Mouse (Mus musculus) CH12.LX (cell line): ENCODE measurements around the gene RPS10-NUDT3. TPM values are rescaled to one million over a fixed set of nuclear protein-coding genes. Genes with fewer than 3 reads are reported as not detected.

ENCODE experiments used
- DNase-seq: peaks from one replicate; pipeline ENCODE4 v3.0.0-alpha.2; 2013; ENCODE audit errors: extremely low read depth
- H3K27ac ChIP-seq: 2 replicates; pipeline ENCODE4 v1.5.1; 2012; ENCODE audit warnings: low read depth, mild to moderate bottlenecking, control low read depth, moderate library complexity; ENCODE audit not compliant: insufficient read depth
- H3K27me3 ChIP-seq: replicated peaks from 2 replicates; pipeline ENCODE3; 2012; ENCODE audit warnings: inconsistent platforms
- H3K36me3 ChIP-seq, 2 experiments: replicated peaks in 1 of 2; 2 replicates each; pipeline versions ENCODE3 to v1.6.1; 2012; ENCODE audit warnings: inconsistent platforms in 1 of 2, low read length in 1 of 2, mild to moderate bottlenecking in 1 of 2, mixed read lengths in 1 of 2, moderate library complexity in 1 of 2; ENCODE audit not compliant: control insufficient read depth in 1 of 2, insufficient read depth in 1 of 2
- H3K4me1 ChIP-seq, 2 experiments: 2 replicates each; pipeline ENCODE4 v1.6.1; 2012; ENCODE audit warnings: inconsistent platforms in 1 of 2, moderate library complexity in 1 of 2; ENCODE audit not compliant: insufficient read depth in 2 of 2, control insufficient read depth in 1 of 2
- H3K4me2 ChIP-seq: 2 replicates; pipeline ENCODE4 v1.6.1; 2012; ENCODE audit warnings: low read depth, mild to moderate bottlenecking, control low read depth; ENCODE audit not compliant: poor library complexity, insufficient read depth, severe bottlenecking
- H3K4me3 ChIP-seq, 3 experiments: fragments of 150-350 bp in 1 of 3; sonication (generic) in 1 of 3; replicated peaks in 1 of 3; 2 replicates each; pipeline versions ENCODE3 to v1.5.1; 2011 to 2012; ENCODE audit warnings: low read depth in 2 of 3, low read length in 2 of 3, mild to moderate bottlenecking in 2 of 3, moderate library complexity in 2 of 3, control low read depth in 1 of 3, improper control_type of control experiment in 1 of 3, inconsistent platforms in 1 of 3, mixed read lengths in 1 of 3; ENCODE audit not compliant: poor library complexity in 1 of 3
- H3K79me2 ChIP-seq: replicated peaks from 2 replicates; pipeline ENCODE4 v1.6.1; 2012; ENCODE audit warnings: mild to moderate bottlenecking, moderate library complexity; ENCODE audit not compliant: control insufficient read depth, poor library complexity, insufficient read depth, severe bottlenecking; ENCODE audit errors: extremely low read depth
- H3K9ac ChIP-seq: 2 replicates; pipeline ENCODE4 v1.6.1; 2012; ENCODE audit warnings: low read depth, mild to moderate bottlenecking, control low read depth, moderate library complexity; ENCODE audit not compliant: insufficient read depth
- H3K9me3 ChIP-seq: replicated peaks from 2 replicates; pipeline ENCODE3; 2012; ENCODE audit warnings: low read length, inconsistent platforms, mixed read lengths
- BHLHE40 ChIP-seq: IDR thresholded peaks from 2 replicates; pipeline ENCODE4 v1.6.1; 2011; ENCODE audit warnings: mild to moderate bottlenecking, low read depth, low read length, improper control_type of control experiment
- ETS1 ChIP-seq: conservative IDR thresholded peaks from 2 replicates; pipeline ENCODE4 v1.6.1; 2012; ENCODE audit warnings: low read depth, mild to moderate bottlenecking, inconsistent platforms, low read length, improper control_type of control experiment, moderate library complexity
- GABPA ChIP-seq: IDR thresholded peaks from 2 replicates; pipeline ENCODE4 v1.6.1; 2012; ENCODE audit warnings: low read depth, low read length, improper control_type of control experiment, inconsistent platforms; ENCODE audit not compliant: insufficient replicate concordance
- HCFC1 ChIP-seq: IDR thresholded peaks from 2 replicates; pipeline ENCODE4 v1.6.1; 2012; ENCODE audit warnings: low read depth, mild to moderate bottlenecking, inconsistent platforms, low read length, improper control_type of control experiment
- IRF4 ChIP-seq: IDR thresholded peaks from 2 replicates; pipeline ENCODE4 v1.6.1; 2014; ENCODE audit warnings: low read depth, mild to moderate bottlenecking, inconsistent platforms, low read length, improper control_type of control experiment
- MAFK ChIP-seq: IDR thresholded peaks from 2 replicates; pipeline ENCODE4 v1.6.1; 2011; ENCODE audit warnings: low read length, improper control_type of control experiment; ENCODE audit not compliant: insufficient replicate concordance
- MAX ChIP-seq: IDR thresholded peaks from 2 replicates; pipeline ENCODE4 v1.6.1; 2011; ENCODE audit warnings: low read length, improper control_type of control experiment
- MAZ ChIP-seq: IDR thresholded peaks from 2 replicates; pipeline ENCODE4 v1.6.1; 2012; ENCODE audit warnings: low read depth, mild to moderate bottlenecking, inconsistent platforms, low read length, improper control_type of control experiment, moderate library complexity
- MEF2A ChIP-seq: IDR thresholded peaks from 2 replicates; pipeline ENCODE4 v1.6.1; 2014; ENCODE audit warnings: low read depth, mild to moderate bottlenecking, inconsistent platforms, low read length, improper control_type of control experiment, borderline replicate concordance
- MXI1 ChIP-seq: IDR thresholded peaks from 2 replicates; pipeline ENCODE4 v1.6.1; 2011; ENCODE audit warnings: mild to moderate bottlenecking, low read depth, low read length, improper control_type of control experiment
- PAX5 ChIP-seq: IDR thresholded peaks from 2 replicates; pipeline ENCODE4 v1.6.1; 2012; ENCODE audit warnings: low read length, inconsistent platforms, mixed read lengths
- POLR2A ChIP-seq: IDR thresholded peaks from 2 replicates; pipeline ENCODE4 v1.6.1; 2011; ENCODE audit warnings: low read depth, mild to moderate bottlenecking, improper control_type of control experiment, low read length
- RAD21 ChIP-seq: IDR thresholded peaks from 2 replicates; pipeline ENCODE4 v1.6.1; 2011; ENCODE audit warnings: low read depth, mild to moderate bottlenecking, low read length, improper control_type of control experiment, moderate library complexity
- RCOR1 ChIP-seq: conservative IDR thresholded peaks from 2 replicates; pipeline ENCODE4 v1.6.1; 2012; ENCODE audit warnings: low read depth, mild to moderate bottlenecking, inconsistent platforms, low read length, improper control_type of control experiment
- SIN3A ChIP-seq: IDR thresholded peaks from 2 replicates; pipeline ENCODE4 v1.6.1; 2012; ENCODE audit warnings: low read length, improper control_type of control experiment, inconsistent platforms
- UBTF ChIP-seq: IDR thresholded peaks from 2 replicates; pipeline ENCODE4 v1.6.1; 2012; ENCODE audit warnings: low read depth, mild to moderate bottlenecking, inconsistent platforms, low read length, improper control_type of control experiment, moderate library complexity
- USF2 ChIP-seq: conservative IDR thresholded peaks from 2 replicates; pipeline ENCODE4 v1.6.1; 2011; ENCODE audit warnings: low read depth, low read length, improper control_type of control experiment
- ZC3H11A ChIP-seq: IDR thresholded peaks from 2 replicates; pipeline ENCODE4 v1.6.1; 2012; ENCODE audit warnings: low read depth, mild to moderate bottlenecking, inconsistent platforms, low read length, improper control_type of control experiment
- ZKSCAN1 ChIP-seq: IDR thresholded peaks from 2 replicates; pipeline ENCODE4 v1.6.1; 2012; ENCODE audit warnings: low read depth, inconsistent platforms, low read length, improper control_type of control experiment, borderline replicate concordance
- ZMIZ1 ChIP-seq: IDR thresholded peaks from 2 replicates; pipeline ENCODE4 v1.6.1; 2012; ENCODE audit warnings: low read depth, mild to moderate bottlenecking, inconsistent platforms, low read length, improper control_type of control experiment
- ZNF384 ChIP-seq: IDR thresholded peaks from 2 replicates; pipeline ENCODE4 v1.6.1; 2012; ENCODE audit warnings: low read depth, low read length, improper control_type of control experiment, inconsistent platforms
- dilution Hi-C: fragments of 300-500 bp; cut with MboI; formaldehyde crosslinking; loops from 2 replicates; pipeline ENCODE4 v1.14.3; 2020; ENCODE audit warnings: low sequenced_read_pairs; ENCODE audit not compliant: extremely low pct_unique_long_range_greater_than_20kb, extremely low pct_ligation_motif_present
- in situ Hi-C: fragments of 300-500 bp; cut with MboI; formaldehyde crosslinking; loops from 3 replicates; pipeline ENCODE4 v1.14.3; 2019; ENCODE audit warnings: low sequenced_read_pairs, low pct_ligation_motif_present, low pct_unique_long_range_greater_than_20kb, mixed read lengths
- polyA plus RNA-seq: library from polyadenylated mRNA; unstranded; fragments of >175 nt; gene quantifications from 2 replicates; pipeline ENCODE4 v1.2.1, GENCODE M21; 2012; ENCODE audit warnings: low read depth; ENCODE audit not compliant: insufficient read length
- total RNA-seq, 2 experiments: library from RNA; depleted of rRNA; stranded (reverse); fragments of 300-350 nt in 1 of 2; fragments of >200 nt in 1 of 2; gene quantifications; 2 replicates each; pipeline ENCODE4 v1.2.3; 2012 to 2014

The RPS10-NUDT3 gene
- total and polyA plus RNA-seq, 3 experiments = 30.3 TPM; not detected in 2

GRCm38 (mm10) chr17:27549234-27549633 lies 85.8 kb downstream of the RPS10-NUDT3 start:
- Histone ChIP-seq H3K4me2 (no peak overlapping the region), H3K27me3 (peaks cover 26% of the 10 kb centered on the region), H3K9me3 (no peaks in the 10 kb centered on the region), H3K9ac (no peak overlapping the region), H3K36me3 (no peaks in the 10 kb centered on the region), H3K4me1 (peaks cover 15 to 45% of the 10 kb centered on the region in 2 experiments), H3K4me3 (no peak overlapping the region), H3K79me2 (no peaks in the 10 kb centered on the region), H3K27ac (no peak overlapping the region)
- dilution Hi-C loops (no loop called here), in situ Hi-C loops (loop anchor here (10.0 kb wide), 1 partner anchor 526 kb away; no protein-coding TSS in a partner anchor)
- TF ChIP-seq HCFC1 = no peak
- TF ChIP-seq IRF4 = no peak
- no peak for TF ChIP-seq GABPA
- TF ChIP-seq ZMIZ1 = no peak
- TF ChIP-seq MXI1 = no peak
- no peak for TF ChIP-seq MAFK
- TF ChIP-seq ETS1 = no peak
- no peak for TF ChIP-seq MAZ
- TF ChIP-seq MAX = no peak
- no peak for TF ChIP-seq RCOR1
- no peak for TF ChIP-seq UBTF
- TF ChIP-seq SIN3A = no peak
- no peak for TF ChIP-seq BHLHE40
- TF ChIP-seq ZC3H11A = no peak
- TF ChIP-seq POLR2A = no peak
- TF ChIP-seq PAX5 = no peak
- DNase-seq = no peak

- DNase-seq = no peak
- Histone ChIP-seq H3K9ac (no peak overlapping the region), H3K27ac (no peak overlapping the region), H3K27me3 (peaks cover 23% of the 10 kb centered on the region), H3K79me2 (no peaks in the 10 kb centered on the region), H3K4me3 (no peak overlapping the region), H3K4me2 (no peak overlapping the region), H3K9me3 (no peaks in the 10 kb centered on the region), H3K4me1 (peaks cover 9 to 41% of the 10 kb centered on the region in 2 experiments), H3K36me3 (no peaks in the 10 kb centered on the region)
- in situ Hi-C loops (loop anchor here (10.0 kb wide), 1 partner anchor 527 kb away; no protein-coding TSS in a partner anchor), dilution Hi-C loops (no loop called here)
- TF ChIP-seq MAFK (no peak), GABPA (no peak), RAD21 (no peak), ZNF384 (no peak), USF2 (no peak), ZC3H11A (no peak), ZKSCAN1 (no peak), MEF2A (no peak), POLR2A (no peak)
Measured at GRCm38 (mm10) chr17:27547253-27547868, 87.7 kb downstream of the RPS10-NUDT3 start.
